Mouse (Mus musculus) limb, embryonic 15.5 days (tissue): ENCODE results near the gene Ruvbl1. TPM values are rescaled to one million over a fixed set of nuclear protein-coding genes. Genes with fewer than 3 reads are reported as not detected.

ENCODE experiments used
- ATAC-seq: fragments of 200-750 bp; cut with Nextera tagmentation; 2 replicates; pipeline ENCODE4 v1.8.0; 2017; ENCODE audit warnings: low read depth, moderate TSS enrichment; ENCODE audit not compliant: insufficient number of reproducible peaks, low FRiP score, low TSS enrichment
- H3K27ac ChIP-seq: fragments of 300-500 bp; sonication (generic); 2 replicates; pipeline ENCODE4 v1.5.1; 2015; ENCODE audit warnings: moderate library complexity, mild to moderate bottlenecking, inconsistent platforms
- H3K27me3 ChIP-seq: fragments of 300-500 bp; sonication (generic); 2 replicates; pipeline ENCODE4 v1.6.1; 2015; ENCODE audit warnings: inconsistent platforms
- H3K36me3 ChIP-seq: fragments of 300-500 bp; sonication (generic); 2 replicates; pipeline ENCODE4 v1.6.1; 2015; ENCODE audit warnings: inconsistent platforms
- H3K4me1 ChIP-seq: fragments of 300-500 bp; sonication (generic); 2 replicates; pipeline ENCODE4 v1.6.1; 2015; ENCODE audit warnings: inconsistent platforms
- H3K4me2 ChIP-seq: fragments of 300-500 bp; sonication (generic); 2 replicates; pipeline ENCODE4 v1.6.1; 2015; ENCODE audit warnings: mild to moderate bottlenecking, inconsistent platforms
- H3K4me3 ChIP-seq: fragments of 300-500 bp; sonication (generic); 2 replicates; pipeline ENCODE4 v1.5.1; 2015; ENCODE audit warnings: mild to moderate bottlenecking, inconsistent platforms
- H3K9ac ChIP-seq: fragments of 300-500 bp; sonication (generic); 2 replicates; pipeline ENCODE4 v1.6.1; 2015; ENCODE audit warnings: inconsistent platforms
- H3K9me3 ChIP-seq: fragments of 300-500 bp; sonication (generic); 2 replicates; pipeline ENCODE4 v1.6.1; 2016; ENCODE audit warnings: inconsistent platforms
- WGBS: fragments of 180-500 bp; shearing (Covaris S2); methylation state at CpG from one replicate; pipeline ENCODE4 v1.1.7; 2015; 5-methylcytosine and 5-hydroxymethylcytosine counted together
- polyA plus RNA-seq: library from polyadenylated mRNA; unstranded; fragments of >200 nt; fragmentation: Nextera tagmentation; extraction: Ambion mirVana; gene quantifications from 2 replicates; pipeline ENCODE4 v1.2.1, GENCODE M21; 2015

The Ruvbl1 gene
- 118 and 122 TPM in 2 replicates for polyA plus RNA-seq

- peak within 1 kb of the TSS; percentile 67 for H3K4me3 ChIP-seq
- peak within 1 kb of the TSS; percentile 63 for H3K27ac ChIP-seq
- under 1% methylated on average over 42 of the region's 42 CpGs for WGBS
- H3K27me3 ChIP-seq = no peaks in the 10 kb centered on the region
- H3K9me3 ChIP-seq = no peaks in the 10 kb centered on the region
- peak within 1 kb of the TSS; percentile 57 for H3K4me2 ChIP-seq
- peaks cover 30% of the 10 kb centered on the region for H3K36me3 ChIP-seq
- H3K9ac ChIP-seq = peak within 1 kb of the TSS; percentile 55
- peaks cover 10% of the 10 kb centered on the region for H3K4me1 ChIP-seq
- peak; percentile 99 for ATAC-seq
These were observed at the start of gene Ruvbl1 for GRCm38 (mm10) chr6:88465181-88465920. Gene Ruvbl1 (plus strand): TSS chr6:88465409.

GRCm38 (mm10) chr6:88416130-88416758 is 49.0 kb upstream of the Ruvbl1 start:
- no peaks in the 10 kb centered on the region for H3K27me3 ChIP-seq
- H3K9me3 ChIP-seq = no peaks in the 10 kb centered on the region
- H3K4me3 ChIP-seq = no peak overlapping the region
- peaks cover 14% of the 10 kb centered on the region for H3K4me1 ChIP-seq
- no peak overlapping the region for H3K27ac ChIP-seq
- no peak overlapping the region for H3K4me2 ChIP-seq
- no peaks in the 10 kb centered on the region for H3K36me3 ChIP-seq
- H3K9ac ChIP-seq = no peak overlapping the region
- no peak for ATAC-seq
- 41% methylated on average over 7 of the region's 7 CpGs for WGBS

GRCm38 (mm10) chr6:88431202-88431601 is 34.0 kb upstream of the Ruvbl1 start:
- no peaks in the 10 kb centered on the region for H3K9me3 ChIP-seq
- ATAC-seq = no peak
- no peak overlapping the region for H3K4me2 ChIP-seq
- H3K4me3 ChIP-seq = no peak overlapping the region
- H3K9ac ChIP-seq = no peak overlapping the region
- no peaks in the 10 kb centered on the region for H3K27me3 ChIP-seq
- 28% methylated on average over 4 of the region's 4 CpGs for WGBS
- no peak overlapping the region for H3K27ac ChIP-seq
- peaks cover 8% of the 10 kb centered on the region for H3K4me1 ChIP-seq
- peaks cover 4% of the 10 kb centered on the region for H3K36me3 ChIP-seq

- Histone ChIP-seq H3K36me3 (peaks cover 4% of the 10 kb centered on the region), H3K9ac (no peak overlapping the region), H3K4me3 (no peak overlapping the region), H3K27ac (no peak overlapping the region), H3K9me3 (no peaks in the 10 kb centered on the region), H3K4me1 (peaks cover 10% of the 10 kb centered on the region; the same call in 1 of the 2 replicates), H3K4me2 (no peak overlapping the region), H3K27me3 (no peaks in the 10 kb centered on the region)
- ATAC-seq = no peak
- 91% methylated on average over 7 of the region's 7 CpGs for WGBS
These were observed 29.6 kb upstream of the Ruvbl1 start for GRCm38 (mm10) chr6:88435609-88436008.

GRCm38 (mm10) chr6:88439056-88439455 is 26.2 kb upstream of the Ruvbl1 start:
- ATAC-seq = no peak
- Histone ChIP-seq H3K4me2 (no peak overlapping the region), H3K4me1 (peaks cover 10% of the 10 kb centered on the region; the same call in 1 of the 2 replicates), H3K27ac (no peak overlapping the region), H3K4me3 (no peak overlapping the region), H3K36me3 (peaks cover 4% of the 10 kb centered on the region), H3K27me3 (no peaks in the 10 kb centered on the region), H3K9me3 (no peaks in the 10 kb centered on the region), H3K9ac (no peak overlapping the region)
- WGBS = 49% methylated on average over 4 of the region's 4 CpGs

- Histone ChIP-seq H3K27ac (no peak overlapping the region), H3K27me3 (no peaks in the 10 kb centered on the region), H3K4me2 (no peak overlapping the region), H3K9me3 (no peaks in the 10 kb centered on the region), H3K9ac (no peak overlapping the region), H3K4me1 (peaks cover 22% of the 10 kb centered on the region), H3K36me3 (no peaks in the 10 kb centered on the region), H3K4me3 (no peak overlapping the region)
- WGBS = 77% methylated on average over 3 of the region's 3 CpGs
- no peak for ATAC-seq
These were observed 22.7 kb upstream of the Ruvbl1 start for GRCm38 (mm10) chr6:88442551-88442950.

- Histone ChIP-seq H3K4me1 (peaks cover 22% of the 10 kb centered on the region), H3K27me3 (no peaks in the 10 kb centered on the region), H3K36me3 (no peaks in the 10 kb centered on the region), H3K4me3 (no peak overlapping the region), H3K9me3 (no peaks in the 10 kb centered on the region), H3K27ac (no peak overlapping the region), H3K9ac (no peak overlapping the region), H3K4me2 (no peak overlapping the region)
- ATAC-seq = no peak
- WGBS = 82% methylated on average over 3 of the region's 3 CpGs
These were observed 21.8 kb upstream of the Ruvbl1 start for GRCm38 (mm10) chr6:88443446-88443845.

GRCm38 (mm10) chr6:88444076-88444750 is 21.0 kb upstream of the Ruvbl1 start:
- Histone ChIP-seq H3K27me3 (no peaks in the 10 kb centered on the region), H3K27ac (no peak overlapping the region), H3K36me3 (no peaks in the 10 kb centered on the region), H3K4me3 (no peak overlapping the region), H3K9me3 (no peaks in the 10 kb centered on the region), H3K9ac (no peak overlapping the region), H3K4me2 (no peak overlapping the region), H3K4me1 (peaks cover 19% of the 10 kb centered on the region)
- no peak for ATAC-seq
- WGBS = 87% methylated on average over 7 of the region's 7 CpGs

GRCm38 (mm10) chr6:88445661-88446060 is 19.5 kb upstream of the Ruvbl1 start:
- H3K27ac ChIP-seq = no peak overlapping the region
- H3K27me3 ChIP-seq = no peaks in the 10 kb centered on the region
- WGBS = 7% methylated on average over 5 of the region's 5 CpGs
- no peaks in the 10 kb centered on the region for H3K9me3 ChIP-seq
- H3K4me2 ChIP-seq = peak overlapping the region; percentile 89
- H3K9ac ChIP-seq = peak overlapping the region; percentile 70
- H3K4me3 ChIP-seq = peak overlapping the region; percentile 97
- no peak for ATAC-seq
- H3K4me1 ChIP-seq = peaks cover 12% of the 10 kb centered on the region
- H3K36me3 ChIP-seq = no peaks in the 10 kb centered on the region

- Histone ChIP-seq H3K27me3 (no peaks in the 10 kb centered on the region), H3K9me3 (no peaks in the 10 kb centered on the region), H3K36me3 (no peaks in the 10 kb centered on the region), H3K4me3 (peak within 1 kb of the TSS; percentile 97), H3K27ac (peak within 1 kb of the TSS; percentile 69; the same call in 1 of the 2 replicates), H3K4me2 (peak within 1 kb of the TSS; percentile 89), H3K9ac (peak within 1 kb of the TSS; percentile 70), H3K4me1 (peaks cover 12% of the 10 kb centered on the region)
- 1% methylated on average over 72 of the region's 72 CpGs for WGBS
- peak; percentile 84; the same call in 1 of the 2 replicates for ATAC-seq
These were observed 18.9 kb upstream of the Ruvbl1 start, which contains the start of gene Eefsec for GRCm38 (mm10) chr6:88446063-88447002. Gene Eefsec (minus strand): TSS chr6:88446539.

GRCm38 (mm10) chr6:88447454-88447853 is 17.8 kb upstream of the Ruvbl1 start:
- Histone ChIP-seq H3K4me1 (peaks cover 12% of the 10 kb centered on the region), H3K4me2 (no peak overlapping the region), H3K9ac (no peak overlapping the region), H3K4me3 (no peak overlapping the region), H3K27me3 (0 out of 2 replicates have a peak, but pooled peaks cover 4% of the 10 kb centered on the region), H3K36me3 (no peaks in the 10 kb centered on the region), H3K9me3 (no peaks in the 10 kb centered on the region), H3K27ac (no peak overlapping the region)
- 43% methylated on average over 4 of the region's 4 CpGs for WGBS
- no peak for ATAC-seq
